Mouse (Mus musculus): ENCODE results near the gene Npff.

Gene Npff

GRCm38 (mm10) chr15:102519211-102520141, 5.3 kb downstream of the Npff start:
- peak; percentile 41 for DNase-seq

GRCm38 (mm10) chr15:102518859-102519201, 5.9 kb downstream of the Npff start:
- no peak for DNase-seq

- peak; percentile 100 for DNase-seq
These were observed 6.5 kb downstream of the Npff start, which contains the start of gene Tarbp2 for GRCm38 (mm10) chr15:102517976-102518858. Gene Tarbp2 (plus strand): TSS chr15:102518192.

GRCm38 (mm10) chr15:102517631-102517975, 7.1 kb downstream of the Npff start:
- no peak for DNase-seq

- peak; percentile 92 for DNase-seq
These were observed 7.9 kb downstream of the Npff start, which contains the start of gene Map3k12 for GRCm38 (mm10) chr15:102516728-102517404. Gene Map3k12 (minus strand): TSS chr15:102517064.

GRCm38 (mm10) chr15:102516293-102516692, 8.4 kb downstream of the Npff start:
- no peak for DNase-seq

- DNase-seq, result peak; percentile 80
These were observed 9.0 kb downstream of the Npff start for GRCm38 (mm10) chr15:102515791-102516190.

- peak; percentile 56 for DNase-seq
These were observed 9.5 kb downstream of the Npff start for GRCm38 (mm10) chr15:102515261-102515660.

- DNase-seq, result no peak
These were observed 11.7 kb downstream of the Npff start for GRCm38 (mm10) chr15:102513004-102513403.

- no peak for DNase-seq
These were observed 12.3 kb downstream of the Npff start for GRCm38 (mm10) chr15:102512471-102512870.

- DNase-seq, result peak; percentile 51
These were observed 12.7 kb downstream of the Npff start for GRCm38 (mm10) chr15:102512010-102512409.

- DNase-seq, result peak; percentile 47
These were observed 13.4 kb downstream of the Npff start for GRCm38 (mm10) chr15:102511285-102511833.

- peak; percentile 86 for DNase-seq
These were observed 14.0 kb downstream of the Npff start for GRCm38 (mm10) chr15:102510590-102511284.

GRCm38 (mm10) chr15:102510110-102510509, 14.6 kb downstream of the Npff start:
- DNase-seq, result no peak

- DNase-seq, result no peak
These were observed 16.4 kb downstream of the Npff start for GRCm38 (mm10) chr15:102508336-102508735.

- no peak for DNase-seq
These were observed 17.2 kb downstream of the Npff start for GRCm38 (mm10) chr15:102507561-102507960.

- no peak for DNase-seq
These were observed 17.9 kb downstream of the Npff start for GRCm38 (mm10) chr15:102506864-102507263.

GRCm38 (mm10) chr15:102506464-102506830, 18.3 kb downstream of the Npff start:
- no peak for DNase-seq

- no peak for DNase-seq
These were observed 18.8 kb downstream of the Npff start for GRCm38 (mm10) chr15:102505770-102506463.

GRCm38 (mm10) chr15:102505073-102505769, 19.5 kb downstream of the Npff start:
- DNase-seq, result peak; percentile 36
